Mouse (Mus musculus): ENCODE data around the gene Cdk4.

The Cdk4 gene

DNA sequence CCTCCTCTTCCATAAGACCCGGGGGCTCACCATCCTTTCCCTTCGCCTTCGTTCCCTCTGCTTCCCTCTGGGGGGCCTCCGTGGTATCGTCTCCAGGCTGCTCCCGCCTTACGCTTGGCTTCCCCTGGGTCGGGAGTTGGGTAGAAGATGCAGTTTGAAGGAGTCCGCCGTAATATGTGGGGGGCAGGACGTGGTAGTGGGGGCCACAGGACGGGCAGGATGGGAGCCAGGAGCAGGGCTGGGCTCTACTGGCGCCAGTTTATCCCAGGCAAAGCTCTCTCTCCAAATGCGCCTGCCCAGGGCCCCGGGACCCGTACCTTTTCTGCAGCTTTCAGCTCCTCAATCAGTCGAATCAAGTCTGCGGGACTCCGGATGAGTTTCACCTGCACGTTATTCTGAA, 35.2 kb downstream of the Cdk4 start:
- no peak for DNase-seq (ENCODE audit: low spot score in 2 of 2)

DNA sequence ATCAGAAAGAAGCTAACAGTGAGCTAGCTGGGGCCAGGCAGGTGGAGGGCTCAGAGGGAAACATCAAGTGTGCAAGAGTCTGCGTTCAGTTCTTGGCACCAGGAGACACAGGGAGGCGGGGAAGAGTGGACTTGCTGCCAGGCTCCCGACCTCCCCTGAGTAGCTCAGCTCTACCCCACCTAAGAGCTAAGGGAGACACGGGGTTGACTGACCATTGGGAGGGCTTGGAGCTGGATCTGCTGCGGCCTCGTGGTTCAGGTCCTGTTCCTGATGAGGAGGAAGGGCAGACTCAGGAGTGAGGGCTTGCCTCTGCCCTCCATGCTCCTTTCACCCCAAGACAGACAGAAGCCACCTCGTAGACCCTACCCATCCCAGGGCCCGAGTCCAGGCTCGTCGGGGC, 35.9 kb downstream of the Cdk4 start:
- no peak for DNase-seq (ENCODE audit: low spot score in 2 of 2)

DNA sequence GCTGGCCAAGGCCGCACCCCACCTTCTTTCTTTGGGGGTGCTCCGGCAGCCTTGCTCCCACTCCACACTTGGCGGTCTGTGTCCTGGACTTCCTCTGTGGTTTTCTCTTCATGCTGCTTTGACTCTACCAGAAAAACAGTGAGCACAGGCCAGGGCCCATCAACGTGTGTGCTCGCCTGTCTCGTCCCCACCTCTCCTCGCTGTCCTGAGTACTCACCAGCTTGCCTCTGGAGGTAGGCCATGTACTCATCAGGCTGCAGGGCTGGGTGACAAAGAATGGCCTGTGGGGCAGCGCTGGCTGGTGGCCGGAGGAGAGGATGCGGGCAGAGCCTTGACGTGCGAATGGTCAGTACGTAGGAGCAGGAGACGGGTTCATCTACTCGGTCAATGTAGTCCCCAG, 36.5 kb downstream of the Cdk4 start:
- DNase-seq (ENCODE audit: low spot score in 2 of 2), result no peak

DNA sequence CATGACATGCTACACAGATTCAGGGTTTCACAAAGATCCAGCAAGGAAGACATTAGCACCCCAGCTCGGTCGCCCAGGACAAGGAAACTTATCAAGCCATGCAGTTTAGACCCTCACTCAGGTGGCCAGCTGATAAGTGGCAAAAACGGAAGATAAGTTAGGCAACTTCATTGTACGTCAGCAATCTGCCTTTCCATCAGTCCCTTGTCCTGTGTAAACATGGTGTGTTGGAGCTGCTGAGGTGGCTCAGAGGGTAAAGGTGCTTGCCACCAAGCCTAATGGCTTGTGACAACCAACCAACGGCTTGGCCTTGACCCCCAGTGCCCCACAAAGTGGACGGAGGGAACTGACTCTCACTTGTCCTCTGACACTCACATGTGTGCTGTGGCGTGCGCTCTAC, 37.1 kb downstream of the Cdk4 start:
- no peak for DNase-seq (ENCODE audit: low spot score in 2 of 2)

DNA sequence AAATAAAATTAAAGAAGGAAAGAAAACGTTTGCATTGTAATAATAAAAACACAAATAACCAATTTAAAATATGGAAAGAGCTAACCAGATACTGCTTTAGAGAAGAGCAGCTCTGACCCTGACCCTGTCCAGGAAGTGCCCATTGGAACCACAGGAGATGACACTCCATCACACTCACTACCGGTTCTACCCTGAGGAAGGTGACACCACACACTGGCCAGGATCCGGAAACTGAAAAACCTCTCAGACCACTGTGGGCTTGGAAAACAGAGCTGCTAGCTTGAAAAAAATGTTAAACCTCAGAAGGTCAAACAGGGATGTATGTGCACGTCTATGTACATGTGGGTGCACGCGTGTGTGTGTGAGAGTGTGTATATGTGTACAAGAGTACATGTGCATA, 37.8 kb downstream of the Cdk4 start:
- DNase-seq (ENCODE audit: low spot score in 2 of 2), result no peak

DNA sequence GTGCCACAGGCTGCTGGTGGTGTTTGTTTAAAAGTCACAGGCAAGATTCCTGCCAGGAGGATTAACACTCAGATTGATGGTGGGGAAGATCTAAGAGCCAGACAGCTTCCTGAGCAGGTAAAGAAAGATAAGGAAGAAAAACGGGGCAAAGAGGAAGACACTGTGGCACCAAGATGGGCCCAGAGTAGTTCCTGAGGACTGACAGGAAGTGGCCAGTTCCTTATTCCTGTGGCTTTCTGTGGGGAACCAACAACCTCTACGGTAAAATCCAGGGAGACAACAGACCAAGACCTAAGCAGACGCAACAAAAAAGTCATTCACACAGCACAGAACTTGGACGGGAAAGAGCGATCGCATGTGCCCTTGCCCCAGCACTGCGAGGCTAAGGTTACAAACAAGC, 40.3 kb downstream of the Cdk4 start:
- DNase-seq (ENCODE audit: low spot score in 2 of 2), result no peak

DNA sequence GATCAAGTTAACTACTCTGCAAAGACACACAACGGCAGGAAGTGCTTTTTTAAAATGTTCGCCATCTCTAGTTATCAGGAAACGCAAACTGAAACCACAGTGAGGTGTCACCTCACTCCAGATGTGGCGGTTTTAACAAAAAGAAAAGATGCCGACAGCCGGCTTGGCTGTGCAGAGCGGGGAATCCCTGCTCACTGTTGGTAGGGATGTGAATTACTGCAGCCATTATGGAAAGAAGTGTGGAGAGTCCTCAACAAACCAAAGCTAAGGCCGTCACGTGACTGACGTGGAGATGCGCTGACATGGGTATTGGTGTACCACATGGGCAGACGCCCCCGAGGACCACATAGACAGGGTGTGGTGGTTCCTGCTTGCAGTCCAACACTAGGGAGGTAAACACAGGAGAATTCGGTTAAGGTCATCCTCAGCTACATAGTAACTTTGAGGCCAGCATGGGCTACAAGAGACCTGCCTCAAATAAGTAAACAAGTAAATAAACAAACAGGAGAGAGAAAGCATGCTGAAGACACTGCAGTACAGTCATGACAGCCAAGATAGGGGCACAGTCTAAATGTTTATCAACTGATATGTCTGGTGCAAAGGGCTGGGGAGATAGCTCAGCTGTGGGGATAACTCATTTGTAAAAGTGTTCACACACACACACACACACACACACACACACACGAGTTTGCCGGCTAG, 44.4 kb downstream of the Cdk4 start:
- no peak for DNase-seq (ENCODE audit: low spot score in 2 of 2)

DNA sequence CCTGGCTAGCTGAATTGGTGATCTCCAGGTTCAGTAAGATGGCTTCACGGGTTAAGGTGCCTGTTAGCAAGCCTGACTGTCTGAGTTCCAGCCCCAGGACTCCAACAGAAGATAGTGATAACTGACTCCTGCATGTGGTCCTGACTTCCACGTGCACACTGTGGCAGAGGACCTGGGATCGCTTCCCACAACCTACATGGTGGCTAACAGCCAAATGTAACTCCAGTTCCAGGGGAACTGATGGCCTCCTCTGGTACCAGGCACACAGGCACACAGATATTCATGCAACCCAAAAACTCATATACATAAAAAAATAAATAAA, 44.9 kb downstream of the Cdk4 start:
- DNase-seq (ENCODE audit: low spot score in 2 of 2), result no peak

DNA sequence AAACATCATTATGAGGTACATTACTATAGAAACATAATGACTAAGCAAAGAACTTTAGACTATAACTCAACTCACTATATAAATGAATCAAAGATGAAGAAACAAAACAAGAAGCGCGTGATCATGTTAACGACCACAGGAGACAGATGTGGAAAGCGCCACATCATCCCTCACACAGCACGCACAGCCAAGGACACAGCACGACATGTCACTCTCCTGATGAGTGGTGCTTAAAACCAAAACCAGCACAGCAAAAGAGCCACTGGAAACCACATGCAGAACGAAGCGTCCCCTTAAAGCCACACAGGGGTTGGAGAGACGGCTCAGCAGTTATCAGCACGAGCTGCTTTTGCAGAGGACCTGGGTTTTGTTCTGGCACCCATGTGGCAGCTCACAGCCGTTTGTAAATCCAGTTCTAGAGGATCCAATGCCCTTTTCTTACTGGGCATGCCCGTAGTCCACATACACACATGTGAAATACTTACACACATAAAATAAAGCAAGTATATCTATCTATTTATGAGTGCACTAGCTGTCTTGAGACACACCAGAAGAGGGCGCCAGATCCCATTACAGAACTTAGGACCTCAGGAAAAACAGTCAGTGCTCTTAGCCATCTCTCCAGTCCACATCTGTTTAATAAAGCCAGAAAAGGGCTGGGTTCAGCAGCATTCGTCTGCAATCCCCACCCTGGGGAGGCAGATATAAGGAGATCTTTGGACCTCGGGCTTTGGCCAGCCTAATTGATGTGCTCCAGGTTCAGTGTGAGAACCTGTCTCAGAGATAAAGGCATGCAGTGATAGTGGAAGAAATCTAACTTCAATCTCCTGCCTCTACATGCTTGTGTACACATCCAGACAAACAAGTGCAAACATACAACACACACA, 47.9 kb downstream of the Cdk4 start:
- DNase-seq (ENCODE audit: low spot score in 2 of 2), result no peak

DNA sequence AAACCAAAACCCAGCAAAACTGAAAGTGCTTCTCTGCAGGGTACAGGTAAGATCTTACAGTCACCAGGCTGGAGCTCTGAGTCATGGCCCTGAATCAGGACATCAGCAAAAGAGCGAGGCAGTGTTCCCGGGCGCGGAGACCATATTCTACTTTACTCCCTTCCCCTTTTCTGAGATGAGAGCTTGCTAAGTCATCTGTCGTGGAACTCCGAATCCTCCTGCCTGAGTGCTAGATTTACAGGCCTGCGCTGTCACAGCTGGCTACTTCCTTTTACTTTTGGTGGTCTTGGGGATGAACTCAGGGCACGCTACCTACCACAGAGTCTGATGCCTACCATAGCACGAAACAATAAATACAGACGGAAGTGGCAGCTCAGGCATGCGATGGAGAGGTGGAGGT, 51.1 kb downstream of the Cdk4 start:
- no peak for DNase-seq (ENCODE audit: low spot score in 2 of 2)

DNA sequence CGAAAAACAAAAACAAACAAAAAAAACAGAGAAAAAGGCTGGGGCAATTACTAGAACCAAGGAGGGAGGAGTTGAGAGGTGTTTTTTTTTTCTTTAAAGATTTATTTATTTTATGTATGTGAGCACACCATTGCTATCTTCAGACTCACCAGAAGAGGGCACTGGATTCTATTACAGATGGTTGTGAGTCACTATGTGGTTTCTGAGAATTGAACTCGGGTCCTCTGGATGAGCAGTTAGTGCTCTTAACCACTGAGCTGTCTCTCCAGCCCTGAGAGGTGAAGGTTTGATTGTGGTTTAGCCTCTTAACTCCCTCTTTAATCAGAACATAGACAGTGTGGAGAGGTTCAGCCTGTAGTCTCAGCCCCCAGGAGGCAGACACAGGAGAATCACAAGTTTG, 51.7 kb downstream of the Cdk4 start:
- no peak for DNase-seq (ENCODE audit: low spot score in 2 of 2)

Measured in cerebellum, postnatal 4 days (tissue).